Mouse (Mus musculus) frontal cortex, postnatal 10 days (tissue): ENCODE results near the gene Themis.

Experiments
- DNase-seq, 2 experiments: peaks; one replicate each; pipeline ENCODE4 v3.0.0; 2022; ENCODE audit warnings: low spot score in 2 of 2, mixed read lengths in 1 of 2

Gene Themis

GRCm38 (mm10) chr10:28805160-28805559 is 137.0 kb downstream of the Themis start:
- DNase-seq = no peak

GRCm38 (mm10) chr10:28811928-28812570 is 143.9 kb downstream of the Themis start:
- no peak for DNase-seq

- no peak for DNase-seq
Observed at GRCm38 (mm10) chr10:28812571-28812936, 144.4 kb downstream of the Themis start.

- no peak for DNase-seq
Observed at GRCm38 (mm10) chr10:28816160-28816559, 148.0 kb downstream of the Themis start.

GRCm38 (mm10) chr10:28822320-28822719 is 154.2 kb downstream of the Themis start:
- no peak for DNase-seq

GRCm38 (mm10) chr10:28842605-28843004 is 174.4 kb downstream of the Themis start:
- DNase-seq = no peak

GRCm38 (mm10) chr10:28843755-28844717 is 175.9 kb downstream of the Themis start:
- peak in 1 of 2 experiments; percentile 33 for DNase-seq

GRCm38 (mm10) chr10:28856154-28856553 is 188.0 kb downstream of the Themis start:
- no peak for DNase-seq

- DNase-seq = no peak
Observed at GRCm38 (mm10) chr10:28870580-28871354, 202.6 kb downstream of the Themis start.

- no peak for DNase-seq
Observed at GRCm38 (mm10) chr10:28874605-28875004, 206.4 kb downstream of the Themis start.

- DNase-seq = no peak
Observed at GRCm38 (mm10) chr10:28887643-28888042, 219.5 kb downstream of the Themis start.

- DNase-seq = no peak
Observed at GRCm38 (mm10) chr10:28890886-28891285, 222.7 kb downstream of the Themis start.

GRCm38 (mm10) chr10:28898351-28898750 is 230.2 kb downstream of the Themis start:
- DNase-seq = no peak
